Mouse (Mus musculus): Measurements from ENCODE around the gene 0610040J01Rik.
"Not testable (repeated sequence)": the region's sequence is repeated elsewhere in the genome, so short reads cannot be mapped to it uniquely, and the experiment has no call there.

The 0610040J01Rik gene

GRCm38 (mm10) chr5:63831054-63831453 lies 18.9 kb downstream of the 0610040J01Rik start:
- DNase-seq: no peak

GRCm38 (mm10) chr5:63833955-63834354 lies 21.8 kb downstream of the 0610040J01Rik start:
- DNase-seq: no peak

- no peak for DNase-seq
Observed at GRCm38 (mm10) chr5:63834435-63834834, 22.3 kb downstream of the 0610040J01Rik start.

- no peak for DNase-seq
Observed at GRCm38 (mm10) chr5:63837115-63837514, 25.0 kb downstream of the 0610040J01Rik start.

GRCm38 (mm10) chr5:63837851-63838250 lies 25.7 kb downstream of the 0610040J01Rik start:
- no peak for DNase-seq

- no peak for DNase-seq
Observed at GRCm38 (mm10) chr5:63839801-63840416, 27.7 kb downstream of the 0610040J01Rik start.

- no peak for DNase-seq
Observed at GRCm38 (mm10) chr5:63847080-63847479, 34.9 kb downstream of the 0610040J01Rik start.

GRCm38 (mm10) chr5:63847541-63848226 lies 35.5 kb downstream of the 0610040J01Rik start:
- no peak for DNase-seq

GRCm38 (mm10) chr5:63858901-63859300 lies 46.7 kb downstream of the 0610040J01Rik start:
- no peak for DNase-seq

GRCm38 (mm10) chr5:63867421-63867820 lies 55.3 kb downstream of the 0610040J01Rik start:
- no peak for DNase-seq

GRCm38 (mm10) chr5:63872176-63872932 lies 60.2 kb downstream of the 0610040J01Rik start:
- no peak for DNase-seq

- no peak for DNase-seq
Observed at GRCm38 (mm10) chr5:63874880-63875279, 62.7 kb downstream of the 0610040J01Rik start.

- no peak for DNase-seq
Observed at GRCm38 (mm10) chr5:63876081-63876480, 63.9 kb downstream of the 0610040J01Rik start.

GRCm38 (mm10) chr5:63879026-63879425 lies 66.9 kb downstream of the 0610040J01Rik start:
- DNase-seq: no peak

GRCm38 (mm10) chr5:63886292-63886691 lies 74.1 kb downstream of the 0610040J01Rik start:
- DNase-seq: no peak

GRCm38 (mm10) chr5:63886709-63887108 lies 74.5 kb downstream of the 0610040J01Rik start:
- no peak for DNase-seq

- DNase-seq: no peak
Observed at GRCm38 (mm10) chr5:63887111-63887510, 74.9 kb downstream of the 0610040J01Rik start.

GRCm38 (mm10) chr5:63891241-63891640 lies 79.1 kb downstream of the 0610040J01Rik start:
- DNase-seq: no peak

GRCm38 (mm10) chr5:63891912-63892311 lies 79.7 kb downstream of the 0610040J01Rik start:
- no peak for DNase-seq

- not testable (repeated sequence) for DNase-seq
Observed at GRCm38 (mm10) chr5:63897001-63897819, 85.0 kb downstream of the 0610040J01Rik start.

GRCm38 (mm10) chr5:63897820-63898110 lies 85.6 kb downstream of the 0610040J01Rik start:
- DNase-seq: no peak

GRCm38 (mm10) chr5:63903329-63903728 lies 91.2 kb downstream of the 0610040J01Rik start:
- DNase-seq: no peak
